Mouse (Mus musculus) megakaryocyte-erythroid progenitor cell, adult 5-6 weeks (primary cell): ENCODE results near the gene Pllp. TPM values are rescaled to one million over a fixed set of nuclear protein-coding genes. Genes with fewer than 3 reads are reported as not detected.
A peak's percentile ranks its signal among the peaks of the same experiment; 100 is the strongest.

Source experiments
- ATAC-seq: replicated peaks from 2 replicates; pipeline ENCODE4 v1.8.0; 2016; ENCODE audit warnings: mild to moderate bottlenecking, inconsistent platforms; ENCODE audit not compliant: severe bottlenecking, poor library complexity, low FRiP score, low TSS enrichment
- total RNA-seq, 2 experiments: library from RNA; stranded (forward) in 1 of 2; stranded (reverse) in 1 of 2; fragments of 200-1000, 215-1000 nt in 1 of 2; fragments of >200 nt in 1 of 2; fragmentation: Nextera tagmentation in 1 of 2; gene quantifications; 2 replicates each; pipeline ENCODE4 v1.2.3; 2014 to 2017

Pllp gene
- total RNA-seq, 2 experiments from 2014 or later = not detected

DNA sequence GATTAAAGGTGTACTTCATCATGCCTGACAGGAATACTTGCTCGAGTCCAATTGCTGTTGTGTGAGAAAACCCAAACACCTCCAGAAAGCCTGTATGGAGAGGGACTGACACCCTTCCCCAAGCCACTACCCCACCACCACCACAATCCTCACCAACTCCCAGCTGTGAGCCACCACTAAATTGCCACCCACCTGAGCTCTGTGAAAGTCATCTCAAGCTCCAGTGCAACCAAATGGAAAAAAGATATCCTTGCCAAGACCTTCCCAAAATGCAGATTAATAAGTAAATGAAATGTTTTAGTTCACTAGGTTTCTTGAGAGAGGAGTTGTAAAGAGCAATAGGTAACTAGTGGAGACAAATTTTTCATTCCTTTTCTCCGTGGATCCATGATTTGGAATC lies 31.4 kb downstream of the Pllp start:
- ATAC-seq = no peak

DNA sequence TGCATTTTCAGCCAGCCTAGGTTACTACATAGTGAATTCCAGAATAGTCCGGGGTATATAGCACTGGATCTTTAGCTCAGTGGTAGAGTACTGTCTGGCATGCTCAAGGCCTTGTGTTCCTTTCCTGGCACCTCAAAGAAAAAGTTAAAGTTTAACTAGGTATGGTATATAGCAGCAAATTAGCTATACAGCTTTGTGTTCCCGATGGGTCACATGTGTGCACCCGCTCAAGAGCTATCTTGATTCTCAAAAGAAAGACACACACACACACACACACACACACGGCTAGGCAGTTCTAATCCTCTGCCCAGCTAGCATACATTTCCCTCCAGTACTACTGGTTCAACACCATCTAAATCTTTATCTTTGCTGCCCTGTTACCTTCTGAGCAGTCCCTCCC lies 35.7 kb downstream of the Pllp start:
- no peak for ATAC-seq

DNA sequence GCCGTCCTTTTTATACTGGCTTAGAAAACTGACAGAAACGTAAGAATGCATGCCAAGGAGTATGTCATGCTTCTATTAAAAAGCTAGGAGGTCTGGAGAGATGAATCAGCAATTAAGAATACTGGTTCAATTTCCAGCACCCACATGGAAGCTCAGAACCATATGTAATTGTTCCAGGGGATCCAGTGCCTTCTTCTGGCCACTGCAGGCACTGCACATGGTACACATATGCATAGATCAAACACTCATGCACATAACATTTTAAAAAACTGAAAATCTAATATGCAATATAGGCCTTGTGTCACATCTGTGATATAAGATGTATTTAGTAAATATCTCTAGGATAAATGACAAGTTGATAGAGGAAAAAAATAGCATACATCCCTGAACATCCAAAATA lies 38.0 kb downstream of the Pllp start:
- ATAC-seq = no peak

DNA sequence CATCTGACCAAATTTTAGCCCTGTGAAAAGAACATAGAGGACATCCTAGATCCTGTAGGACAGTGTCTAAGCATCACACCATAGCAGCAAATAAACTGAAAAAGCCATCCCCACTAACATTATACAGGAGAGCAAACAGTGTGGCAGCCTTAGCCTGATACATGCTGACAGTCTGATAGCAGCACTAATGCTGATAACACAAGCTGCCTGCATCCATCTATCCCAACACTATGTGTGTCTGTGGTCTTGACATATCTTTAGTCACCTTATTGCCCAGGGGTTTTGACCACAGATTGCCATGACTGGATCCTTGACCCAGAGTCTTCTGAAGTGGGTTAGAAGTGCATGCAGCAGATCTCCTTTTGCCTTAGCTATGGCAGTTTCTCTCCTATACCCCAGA lies 41.1 kb downstream of the Pllp start:
- ATAC-seq = peak; percentile 90

DNA sequence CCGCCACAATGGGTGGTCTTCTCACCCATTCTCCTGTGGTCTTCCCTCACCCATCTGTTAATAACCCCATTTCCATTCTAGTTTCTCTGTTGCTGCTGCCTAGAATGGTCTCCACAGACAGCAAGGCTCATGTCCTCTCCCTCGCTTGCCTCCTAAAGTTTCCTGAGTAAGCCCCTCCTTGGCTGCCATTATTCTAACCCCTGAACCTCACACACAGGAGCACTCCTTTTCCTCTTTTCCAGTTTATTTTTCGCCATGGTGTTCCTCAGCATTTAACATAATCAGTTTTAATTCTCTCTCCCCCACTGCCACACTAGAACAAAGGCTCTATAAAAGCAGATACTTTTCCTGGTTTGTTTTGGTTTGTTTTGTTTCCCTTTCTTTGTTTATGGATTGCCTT lies 43.1 kb downstream of the Pllp start:
- no peak for ATAC-seq

DNA sequence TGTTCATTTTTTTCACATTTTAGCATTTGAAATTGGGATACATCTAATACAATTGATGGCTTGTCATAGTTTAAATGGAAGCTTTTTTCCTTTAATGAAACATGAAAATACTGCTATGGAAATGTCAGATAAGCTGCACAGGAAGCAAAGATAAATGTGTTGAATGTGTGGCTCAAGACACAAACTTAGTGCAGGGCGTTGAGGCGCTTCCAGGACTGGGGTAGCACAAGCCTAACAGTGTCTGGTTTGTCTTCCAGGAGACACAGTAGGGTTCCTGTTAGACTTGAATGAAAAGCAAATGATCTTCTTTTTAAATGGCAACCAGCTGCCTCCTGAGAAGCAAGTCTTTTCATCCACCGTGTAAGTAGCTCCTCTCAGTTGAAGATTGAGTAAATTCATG lies 46.6 kb downstream of the Pllp start:
- ATAC-seq = no peak

DNA sequence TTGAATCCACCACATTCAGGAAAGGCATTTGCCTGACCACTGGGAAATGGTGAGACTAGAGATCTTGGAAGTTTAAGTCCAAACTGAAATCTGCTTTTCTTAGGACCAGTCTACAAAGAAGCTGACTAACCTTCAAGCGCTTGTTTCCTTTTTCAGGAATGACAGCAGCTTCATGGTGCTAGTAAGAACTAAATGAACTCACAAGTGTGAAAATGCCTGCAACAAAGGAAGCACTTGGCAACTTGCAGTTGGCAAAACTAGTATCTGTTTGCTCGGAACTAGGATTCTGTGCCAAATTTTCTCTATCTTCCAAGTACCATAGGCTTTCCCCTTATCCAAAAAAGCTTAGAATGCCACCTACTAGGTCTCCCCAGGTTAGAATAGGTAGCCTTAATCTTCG lies 49.9 kb downstream of the Pllp start:
- no peak for ATAC-seq

DNA sequence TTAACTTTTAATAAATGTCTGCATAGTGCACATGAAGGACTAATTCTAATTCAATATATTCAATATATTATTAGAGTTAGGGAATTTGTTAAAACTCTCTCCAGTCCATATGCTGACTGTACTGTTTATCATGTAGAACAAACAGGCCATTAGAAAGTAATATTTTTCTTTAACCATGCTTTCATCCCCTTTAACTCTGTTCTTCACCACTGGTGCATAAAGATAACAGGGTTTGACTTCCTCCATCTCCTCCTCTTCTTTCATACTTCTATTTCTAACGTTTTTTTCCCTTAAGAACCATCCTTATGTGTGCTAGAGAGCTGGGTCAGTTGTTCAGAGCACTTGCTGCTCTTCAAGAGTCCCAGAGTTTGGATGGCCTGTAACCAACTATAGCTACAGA lies 50.9 kb downstream of the Pllp start:
- no peak for ATAC-seq

DNA sequence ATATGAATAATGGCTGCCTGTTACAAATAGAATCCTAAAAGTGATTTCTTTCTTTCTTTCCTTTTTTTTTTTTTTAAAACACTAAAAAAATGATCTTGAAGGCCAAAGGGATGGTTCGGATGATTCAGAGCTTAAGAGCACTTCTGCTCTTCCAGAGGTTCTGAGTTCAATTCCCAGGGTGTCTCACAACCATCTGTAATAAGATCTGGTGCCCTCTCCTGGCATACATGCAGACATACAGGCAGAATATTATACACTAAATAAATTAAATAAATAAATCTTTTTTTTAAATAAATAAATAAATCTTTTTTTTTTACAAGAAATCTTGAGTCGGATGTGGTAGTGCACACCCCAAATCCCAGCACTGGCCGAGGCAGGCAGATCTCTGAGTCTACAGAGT lies 54.1 kb downstream of the Pllp start:
- no peak for ATAC-seq

DNA sequence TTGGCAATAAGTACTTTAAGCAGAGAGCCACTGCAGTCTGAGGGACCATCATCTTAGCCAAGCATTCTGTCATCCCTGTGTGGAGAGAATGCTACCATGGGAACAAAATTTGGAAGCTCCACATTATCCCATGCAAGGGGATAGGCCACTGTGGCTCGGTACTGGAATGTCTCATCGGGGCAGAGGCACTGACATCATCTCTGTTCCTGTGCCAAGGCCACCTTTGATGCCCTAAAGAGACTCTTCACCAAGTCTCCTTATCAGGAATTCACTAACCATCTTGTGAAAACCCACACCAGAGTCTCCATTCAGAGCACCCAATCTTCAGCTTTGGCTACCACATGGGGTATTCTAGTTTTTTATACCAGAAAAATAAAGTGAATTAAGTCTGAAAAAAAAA lies 54.9 kb downstream of the Pllp start:
- peak; percentile 50 for ATAC-seq

DNA sequence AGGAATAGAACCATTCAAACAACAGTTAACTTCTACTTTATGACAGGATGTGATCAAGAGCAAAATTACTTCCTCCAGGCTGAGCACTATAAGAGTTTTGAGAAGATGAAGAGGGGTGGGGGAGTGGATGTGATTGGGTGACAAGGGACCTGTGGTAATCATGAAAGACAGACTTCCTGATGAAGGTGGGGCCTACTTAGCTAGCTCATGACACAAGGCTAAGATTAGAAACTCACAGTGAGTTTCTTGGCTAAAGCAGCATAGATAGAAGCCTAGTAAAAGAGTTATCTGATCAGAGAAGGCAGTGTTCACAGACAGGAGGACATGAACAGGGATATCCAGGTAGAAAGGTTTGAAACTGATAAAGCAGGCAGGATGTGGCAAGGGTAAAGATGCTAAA lies 61.9 kb downstream of the Pllp start:
- ATAC-seq = peak; percentile 98

DNA sequence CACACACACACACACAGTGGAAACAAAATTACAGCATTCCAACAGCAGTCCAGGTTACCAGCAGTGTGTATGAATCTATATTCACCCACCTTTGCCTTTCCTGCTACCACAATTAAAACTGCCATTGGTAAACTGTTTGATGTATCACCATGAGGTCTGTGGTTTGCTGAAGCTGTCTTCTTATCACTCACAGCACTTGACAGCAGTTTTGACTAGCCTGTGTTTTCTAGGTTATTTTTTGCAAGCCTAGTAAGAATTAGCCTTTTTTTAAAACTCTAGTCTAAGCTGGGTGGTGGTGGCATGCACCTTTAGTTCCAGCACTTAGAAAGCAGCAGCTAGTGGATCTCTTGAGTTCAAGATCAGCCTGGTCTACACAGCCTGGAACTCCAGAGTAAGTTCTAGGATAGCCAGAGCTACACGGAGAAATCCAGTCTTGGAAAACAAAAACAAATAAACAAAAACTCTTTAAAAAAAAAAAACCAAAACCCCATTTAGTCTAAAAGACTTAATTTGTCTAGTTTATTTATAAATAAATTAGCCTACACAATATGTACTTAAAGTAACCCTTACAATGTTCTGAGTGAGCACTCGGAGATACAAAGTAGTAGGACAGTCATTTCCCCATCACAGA lies 62.4 kb downstream of the Pllp start:
- peak; percentile 85 for ATAC-seq

Other genes with a start within 250 kb of the Pllp start
- 111 and 116 TPM in 2 replicates for gene Cpne2, start 163.3 kb downstream of the Pllp start, total RNA-seq (2014; fragmentation: Nextera tagmentation)
- 78.7 and 81.7 TPM in 2 replicates for gene Cpne2, start 163.3 kb downstream of the Pllp start, total RNA-seq (2017)
- 32.6 and 43.4 TPM in 2 replicates for gene Rspry1, start 94.3 kb downstream of the Pllp start, total RNA-seq (2014; fragmentation: Nextera tagmentation)
- gene Rspry1, start 94.3 kb downstream of the Pllp start, total RNA-seq (2017) = 43.9 and 51.2 TPM in 2 replicates
- gene Fam192a, start 94.3 kb downstream of the Pllp start, total RNA-seq (2014; fragmentation: Nextera tagmentation) = 52.0 and 60.3 TPM in 2 replicates
- gene Fam192a, start 94.3 kb downstream of the Pllp start, total RNA-seq (2017) = 89.9 and 154 TPM in 2 replicates
- 51.1 and 64.0 TPM in 2 replicates for gene Arl2bp, start 29.7 kb downstream of the Pllp start, total RNA-seq (2014; fragmentation: Nextera tagmentation)
- gene Arl2bp, start 29.7 kb downstream of the Pllp start, total RNA-seq (2017) = 124 and 152 TPM in 2 replicates
- gene Ccl22, start 49.3 kb upstream of the Pllp start, total RNA-seq (2014; fragmentation: Nextera tagmentation) = not detected in 2 replicates
- not detected in 2 replicates for gene Ccl22, start 49.3 kb upstream of the Pllp start, total RNA-seq (2017)
- gene Cx3cl1, start 75.7 kb upstream of the Pllp start, total RNA-seq (2014; fragmentation: Nextera tagmentation) = 0.35 TPM in 1 of 2 replicates, not detected in the other
- gene Cx3cl1, start 75.7 kb upstream of the Pllp start, total RNA-seq (2017) = not detected in 2 replicates
- 1.6 and 2.0 TPM in 2 replicates for gene Ccl17, start 114.2 kb upstream of the Pllp start, total RNA-seq (2014; fragmentation: Nextera tagmentation)
- gene Ccl17, start 114.2 kb upstream of the Pllp start, total RNA-seq (2017) = 5.6 and 6.0 TPM in 2 replicates
- 64.1 and 92.7 TPM in 2 replicates for gene Coq9, start 142.0 kb upstream of the Pllp start, total RNA-seq (2014; fragmentation: Nextera tagmentation)
- gene Coq9, start 142.0 kb upstream of the Pllp start, total RNA-seq (2017) = 46.0 and 49.4 TPM in 2 replicates
- gene Ciapin1, start 142.1 kb upstream of the Pllp start, total RNA-seq (2014; fragmentation: Nextera tagmentation) = 52.3 and 71.1 TPM in 2 replicates
- gene Ciapin1, start 142.1 kb upstream of the Pllp start, total RNA-seq (2017) = 31.6 and 38.2 TPM in 2 replicates
- gene Polr2c, start 161.2 kb upstream of the Pllp start, total RNA-seq (2014; fragmentation: Nextera tagmentation) = 62.4 and 91.6 TPM in 2 replicates
- gene Polr2c, start 161.2 kb upstream of the Pllp start, total RNA-seq (2017) = 49.2 and 93.1 TPM in 2 replicates
- 1.2 TPM in 1 of 2 replicates, not detected in the other for gene Dok4, start 180.1 kb upstream of the Pllp start, total RNA-seq (2014; fragmentation: Nextera tagmentation)
- 1.6 TPM in 1 of 2 replicates, not detected in the other for gene Dok4, start 180.1 kb upstream of the Pllp start, total RNA-seq (2017)
- gene Ccdc102a, start 221.8 kb upstream of the Pllp start, total RNA-seq (2014; fragmentation: Nextera tagmentation) = not detected in 2 replicates
- 0.85 and 1.1 TPM in 2 replicates for gene Ccdc102a, start 221.8 kb upstream of the Pllp start, total RNA-seq (2017)
- gene Adgrg5, start 227.4 kb upstream of the Pllp start, total RNA-seq (2014; fragmentation: Nextera tagmentation) = 0.69 and 1.4 TPM in 2 replicates
- gene Adgrg5, start 227.4 kb upstream of the Pllp start, total RNA-seq (2017) = 0.30 and 1.8 TPM in 2 replicates